Comparison of ENCODE assay signal across 26 mouse cellular contexts in genomic region chr1:78569617-78570016, GRCm38 (mm10). TPM values are rescaled to one million over a fixed set of nuclear protein-coding genes. Genes with fewer than 3 reads are reported as not detected.
DNase-seq lines count a peak whose midpoint lies in the region; ATAC-seq lines count a peak whose summit lies in the region.
"Had no signal": no experiment of that assay in that cellular context is flagged by ENCODE, and none has a peak within 500 bp of the region (broad histone marks: within the 10 kb centered on the region; RNA-seq: fewer than 3 reads in every experiment).

No protein-coding gene starts in this region.

- no peaks in the 10 kb centered on the region for H3K36me3 ChIP-seq in heart, embryonic 12.5 days
- H3K36me3 ChIP-seq: hindbrain, embryonic 13.5 days; limb, embryonic 12.5 days; midbrain, embryonic 10.5 days; stomach, embryonic 15.5 days had no signal

- H3K27ac ChIP-seq in heart, embryonic 12.5 days (ENCODE audit: poor library complexity, severe bottlenecking): peak overlapping the region; percentile 34
- H3K27ac ChIP-seq: heart, adult 2 months; hindbrain, embryonic 13.5 days; limb, embryonic 12.5 days; macrophage; midbrain, embryonic 10.5 days; stomach, embryonic 15.5 days had no signal

- H3K4me2 ChIP-seq in heart, embryonic 12.5 days: no peak overlapping the region
- H3K4me2 ChIP-seq: hindbrain, embryonic 13.5 days; limb, embryonic 12.5 days; liver, embryonic 11.5 days; stomach, embryonic 15.5 days had no signal

- H3K4me3 ChIP-seq in heart, embryonic 12.5 days: no peak overlapping the region
- H3K4me3 ChIP-seq: heart, adult 2 months; hindbrain, embryonic 13.5 days; limb, embryonic 12.5 days; midbrain, embryonic 10.5 days; stomach, embryonic 15.5 days had no signal

- no peak overlapping the region for H3K9ac ChIP-seq in heart, embryonic 12.5 days
- H3K9ac ChIP-seq: hindbrain, embryonic 13.5 days; limb, embryonic 12.5 days; liver, postnatal 0 days; stomach, embryonic 15.5 days had no signal

- 39% methylated on average over 5 of the region's 5 CpGs for WGBS in heart, embryonic 12.5 days

- no peak for DNase-seq in heart, adult 11 months
- peak; percentile 5 for DNase-seq in layer of hippocampus, adult 9-11 months
- no peak for DNase-seq in layer of hippocampus, postnatal 25 days (ENCODE audit: extremely low spot score in 1 of 2, low spot score in 1 of 2)
- DNase-seq in ZHBTc4 (ENCODE audit: low read depth, low spot score): peak; percentile 23
- peak; percentile 61 for DNase-seq in retina, embryonic 14.5 days (ENCODE audit: low spot score)
- no peak for DNase-seq in gastrocnemius, postnatal 25 days
- DNase-seq: adrenal gland, postnatal 25 days; cerebellum, adult 9-10 months; gastrocnemius, postnatal 14 days; kidney, adult 18-20 months; kidney, postnatal 4 days; liver, postnatal 0 days; thymus, postnatal 25 days had no signal

- no peaks in the 10 kb centered on the region for H3K27me3 ChIP-seq in heart, embryonic 12.5 days (replicated peaks)
- H3K27me3 ChIP-seq: hindbrain, embryonic 13.5 days; stomach, embryonic 15.5 days had no signal

- peaks cover 6% of the 10 kb centered on the region for H3K9me3 ChIP-seq in heart, embryonic 12.5 days (replicated peaks)
- H3K9me3 ChIP-seq: stomach, embryonic 15.5 days had no signal

- H3K4me1 ChIP-seq in heart, embryonic 12.5 days (replicated peaks): peaks cover 23% of the 10 kb centered on the region
- H3K4me1 ChIP-seq: hindbrain, embryonic 13.5 days; stomach, embryonic 15.5 days had no signal

- no peak for ATAC-seq in heart, embryonic 12.5 days (ENCODE audit: insufficient number of reproducible peaks, low FRiP score)
- ATAC-seq: forebrain, embryonic 16.5 days; liver, postnatal 0 days had no signal

RNA-seq across cellular contexts. Expression of gene BC035947, which starts 57.7 kb away (rescaled TPM):
- 0.10 TPM in 1 of 2 replicates, not detected in the other for polyA plus RNA-seq in heart, embryonic 12.5 days (2016; fragmentation: Nextera tagmentation; extraction: Ambion mirVana)
- under 1 TPM; 0.26 to 0.27 TPM for total RNA-seq in layer of hippocampus, postnatal 25 days (2021)
- not detected for total RNA-seq in gastrocnemius, postnatal 25 days (2021)
- total RNA-seq: common myeloid progenitor, adult 5-6 weeks; gastrocnemius, postnatal 14 days; heart, adult 2 months had no signal
- polyA plus RNA-seq: liver, embryonic 11.5 days; liver, postnatal 0 days; macrophage had no signal

RNA-seq across cellular contexts. Expression of gene Mogat1, which starts 58.8 kb away (rescaled TPM):
- polyA plus RNA-seq in heart, embryonic 12.5 days (2016; fragmentation: Nextera tagmentation; extraction: Ambion mirVana): not detected in 2 replicates
- total RNA-seq in layer of hippocampus, postnatal 25 days (2021): under 1 TPM; 0.66 to 0.80 TPM
- under 1 TPM in 1 of 2 experiments, not detected in 1; 0.75 TPM for total RNA-seq in gastrocnemius, postnatal 25 days (2021)
- total RNA-seq: common myeloid progenitor, adult 5-6 weeks; ES-E14; heart, adult 2 months; layer of hippocampus, postnatal 14 days; left cerebral cortex, postnatal 14 days had no signal
- polyA plus RNA-seq: hindbrain, embryonic 13.5 days; limb, embryonic 12.5 days; liver, embryonic 11.5 days; liver, postnatal 0 days; macrophage had no signal

Comparison
In these comparisons a context has a peak if more than half of its experiments do, and no peak if none do; other contexts are left out.
1. DNase-seq: peak in layer of hippocampus, adult 9-11 months (single experiment), ZHBTc4 (single experiment) and retina, embryonic 14.5 days (single experiment); none in heart, adult 11 months (single experiment), layer of hippocampus, postnatal 25 days (0 of 2) and gastrocnemius, postnatal 25 days (single experiment).